Mouse (Mus musculus) liver, embryonic 13.5 days (tissue): ENCODE data around the gene Epas1. TPM values are rescaled to one million over a fixed set of nuclear protein-coding genes. Genes with fewer than 3 reads are reported as not detected.

Experiments
- ATAC-seq: fragments of 200-750 bp; cut with Nextera tagmentation; 2 replicates; pipeline ENCODE4 v1.8.0; 2017; ENCODE audit warnings: low read depth, mild to moderate bottlenecking, moderate number of reproducible peaks, moderate library complexity
- DNase-seq: peaks from one replicate; pipeline ENCODE4 v3.0.0; 2022
- H3K27ac ChIP-seq: fragments of 300-500 bp; sonication (generic); 2 replicates; pipeline ENCODE4 v1.5.1; 2015; ENCODE audit warnings: moderate library complexity, mild to moderate bottlenecking, inconsistent platforms
- H3K27me3 ChIP-seq: fragments of 300-500 bp; sonication (generic); 2 replicates; pipeline ENCODE4 v1.6.1; 2015; ENCODE audit warnings: mild to moderate bottlenecking, inconsistent platforms
- H3K36me3 ChIP-seq: fragments of 300-500 bp; sonication (generic); 2 replicates; pipeline ENCODE4 v1.6.1; 2015; ENCODE audit warnings: mild to moderate bottlenecking, inconsistent platforms
- H3K4me1 ChIP-seq: fragments of 300-500 bp; sonication (generic); replicated peaks from 2 replicates; pipeline ENCODE4 v1.6.1; 2015; ENCODE audit warnings: inconsistent platforms
- H3K4me2 ChIP-seq: fragments of 300-500 bp; sonication (generic); 2 replicates; pipeline ENCODE4 v1.6.1; 2015; ENCODE audit warnings: inconsistent platforms, mild to moderate bottlenecking, moderate library complexity
- H3K4me3 ChIP-seq: fragments of 300-500 bp; sonication (generic); replicated peaks from 2 replicates; pipeline ENCODE4 v1.5.1; 2015; ENCODE audit warnings: mild to moderate bottlenecking, inconsistent platforms
- H3K9ac ChIP-seq: fragments of 300-500 bp; sonication (generic); 2 replicates; pipeline ENCODE4 v1.6.1; 2015; ENCODE audit warnings: mild to moderate bottlenecking, inconsistent platforms
- H3K9me3 ChIP-seq: fragments of 300-500 bp; sonication (generic); replicated peaks from 2 replicates; pipeline ENCODE4 v1.6.1; 2016; ENCODE audit warnings: inconsistent platforms
- WGBS: fragments of 180-500 bp; shearing (Covaris S2); methylation state at CpG from one replicate; pipeline ENCODE4 v1.1.7; 2015; ENCODE audit not compliant: insufficient replicate concordance; 5-methylcytosine and 5-hydroxymethylcytosine counted together
- polyA plus RNA-seq: library from polyadenylated mRNA; unstranded; fragments of >200 nt; fragmentation: Nextera tagmentation; extraction: Ambion mirVana; gene quantifications from 2 replicates; pipeline ENCODE4 v1.2.1, GENCODE M21; 2015

Gene Epas1
- polyA plus RNA-seq, 1 experiment from 2014 or later, result 1.3 TPM

DNA sequence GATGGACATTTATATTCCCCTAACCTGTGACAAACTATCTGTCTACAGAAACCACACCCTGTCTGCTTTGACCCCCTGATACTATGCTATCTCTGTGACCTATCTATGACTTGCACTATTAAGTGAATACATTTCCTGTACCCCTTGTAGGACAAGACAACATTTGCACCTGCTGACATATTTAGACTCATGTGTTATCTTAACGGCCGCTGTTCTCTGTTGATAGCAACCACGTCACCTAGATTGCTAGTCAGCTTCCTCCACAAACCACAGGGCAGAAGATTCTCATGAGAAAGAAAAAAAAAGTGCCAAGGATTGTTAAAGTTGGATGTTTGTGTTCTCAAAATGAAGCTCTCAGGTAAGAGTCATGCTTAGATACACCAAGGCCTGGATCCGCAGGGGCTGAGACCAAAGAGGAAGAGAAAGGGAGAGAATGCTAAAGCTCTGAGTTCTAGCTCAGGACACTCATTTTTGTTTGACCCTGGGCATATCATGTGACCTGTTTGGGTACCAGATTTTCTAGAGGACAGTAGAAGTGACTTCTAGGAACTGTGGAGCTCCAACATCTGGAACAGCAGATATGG is 127.1 kb downstream of the Epas1 start:
- Histone ChIP-seq H3K36me3 (no peaks in the 10 kb centered on the region), H3K27ac (no peak overlapping the region), H3K9ac (no peak overlapping the region), H3K27me3 (no peaks in the 10 kb centered on the region), H3K4me2 (no peak overlapping the region), H3K4me1 (peaks cover 11% of the 10 kb centered on the region), H3K4me3 (no peak overlapping the region), H3K9me3 (no peaks in the 10 kb centered on the region)
- ATAC-seq (no peak), DNase-seq (no peak)
- 37% methylated on average over 4 of the region's 4 CpGs for WGBS

Other genes starting within 250 kb of the Epas1 start
- gene Gm10309, start 248.5 kb upstream of the Epas1 start, polyA plus RNA-seq, result not detected in 2 replicates
- not detected in 2 replicates for gene Tmem247, start 163.6 kb downstream of the Epas1 start, polyA plus RNA-seq
- not detected in 2 replicates for gene Atp6v1e2, start 194.2 kb downstream of the Epas1 start, polyA plus RNA-seq
- 1.4 and 1.6 TPM in 2 replicates for gene Rhoq, start 209.4 kb downstream of the Epas1 start, polyA plus RNA-seq